ENCODE assay signal across 9 mouse cellular contexts in the genomic region with DNA sequence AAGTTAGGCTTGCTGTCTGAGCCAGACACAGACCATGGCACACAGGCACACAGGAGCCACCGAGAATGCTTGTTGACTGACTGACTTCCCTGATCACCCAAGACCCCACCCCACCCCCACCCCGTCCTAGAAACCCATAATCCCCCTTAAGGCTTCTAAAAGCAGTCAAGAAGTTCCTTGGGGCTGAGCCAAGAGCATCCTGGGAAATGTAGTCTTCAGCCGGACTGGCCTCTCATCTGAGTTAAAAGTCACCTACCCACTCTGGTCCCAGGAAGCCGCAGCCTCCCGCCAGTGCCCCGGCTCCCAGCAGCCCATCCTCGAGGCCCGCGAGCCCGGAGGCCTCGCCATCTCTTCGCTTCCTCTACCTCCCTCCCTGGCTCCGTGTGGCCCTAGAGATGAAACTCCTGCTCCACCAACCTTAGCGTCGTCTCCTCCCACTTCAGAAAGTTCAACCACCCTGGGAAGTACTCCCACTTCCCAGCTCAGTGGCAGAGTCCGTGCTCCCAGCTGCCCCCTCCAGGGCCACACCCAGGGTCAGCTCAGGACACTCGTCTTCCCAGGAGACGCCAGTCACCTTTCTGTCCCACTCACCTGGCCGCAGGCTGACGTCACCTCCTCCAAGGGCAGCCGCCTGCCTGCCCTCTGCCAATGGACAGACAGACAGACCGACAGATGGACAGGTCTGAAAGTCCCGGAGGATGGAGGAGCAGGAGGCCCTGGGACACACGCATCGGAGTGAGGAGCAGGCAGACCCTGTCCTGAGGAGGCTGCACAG. TPM values are rescaled to one million over a fixed set of nuclear protein-coding genes. Genes with fewer than 3 reads are reported as not detected.
DNase-seq lines count a peak whose midpoint lies in the region; ATAC-seq and TF ChIP-seq lines count a peak whose summit lies in the region.
"Had no signal": no experiment of that assay in that cellular context is flagged by ENCODE, and none has a peak within 500 bp of the region (broad histone marks: within the 10 kb centered on the region; RNA-seq: fewer than 3 reads in every experiment).

No protein-coding gene starts in this region.

- intact Hi-C loops in left cerebral cortex, adult 2 months (cut with DNase I) = no loop called here

- H3K4me1 ChIP-seq in embryonic facial prominence, embryonic 10.5 days = peaks cover 82% of the 10 kb centered on the region
- H3K4me1 ChIP-seq in hindbrain, embryonic 11.5 days (replicated peaks; ENCODE audit: control insufficient read depth, insufficient read depth, low read length) = peaks cover 15% of the 10 kb centered on the region
- peaks cover 62% of the 10 kb centered on the region for H3K4me1 ChIP-seq in midbrain, embryonic 15.5 days

- DNase-seq in left cerebral cortex, adult 2 months (ENCODE audit: extremely low spot score in 1 of 2, low spot score in 2 of 2) = no peak
- DNase-seq in left cerebral cortex, adult 9 months (ENCODE audit: low spot score in 2 of 2) = no peak
- DNase-seq in embryonic facial prominence, embryonic 10.5 days (ENCODE audit: low spot score) = no peak
- DNase-seq in hindbrain, embryonic 11.5 days (ENCODE audit: low spot score) = no peak
- DNase-seq in gastrocnemius, adult 18-20 months (ENCODE audit: low spot score) = no peak

- no peak overlapping the region for H3K9ac ChIP-seq in hindbrain, embryonic 11.5 days (ENCODE audit: low read depth, low read length)
- peak overlapping the region; percentile 92; the same call in 1 of the 2 replicates for H3K9ac ChIP-seq in midbrain, embryonic 15.5 days

- peak overlapping the region; percentile 76 for H3K4me3 ChIP-seq in left cerebral cortex, adult 2 months
- peak overlapping the region; percentile 83 for H3K4me3 ChIP-seq in embryonic facial prominence, embryonic 10.5 days
- peak overlapping the region; percentile 18 for H3K4me3 ChIP-seq in hindbrain, embryonic 11.5 days (ENCODE audit: low read depth, low read length)
- peak overlapping the region; percentile 93 for H3K4me3 ChIP-seq in midbrain, embryonic 15.5 days
- H3K4me3 ChIP-seq: myocyte had no signal

- WGBS in embryonic facial prominence, embryonic 10.5 days = 13% methylated on average over 25 of the region's 25 CpGs
- whole genome bisulfite sequencing in hindbrain, embryonic 11.5 days = 14% methylated on average over 25 of the region's 25 CpGs
- 13% methylated on average over 25 of the region's 25 CpGs for WGBS in midbrain, embryonic 15.5 days

- H3K9me3 ChIP-seq in embryonic facial prominence, embryonic 10.5 days = no peaks in the 10 kb centered on the region
- H3K9me3 ChIP-seq in hindbrain, embryonic 11.5 days (ENCODE audit: control insufficient read depth, low read length) = no peaks in the 10 kb centered on the region
- no peaks in the 10 kb centered on the region for H3K9me3 ChIP-seq in midbrain, embryonic 15.5 days

- H3K27me3 ChIP-seq in embryonic facial prominence, embryonic 10.5 days (replicated peaks; ENCODE audit: low read depth, poor library complexity, severe bottlenecking) = peaks cover 82% of the 10 kb centered on the region
- peaks cover 35% of the 10 kb centered on the region for H3K27me3 ChIP-seq in hindbrain, embryonic 11.5 days (ENCODE audit: control insufficient read depth, insufficient read depth, low read length)
- 0 out of 2 replicates have a peak, but pooled peaks cover 5% of the 10 kb centered on the region for H3K27me3 ChIP-seq in midbrain, embryonic 15.5 days (replicated peaks)

- H3K27ac ChIP-seq in left cerebral cortex, adult 2 months = no peak overlapping the region
- H3K27ac ChIP-seq in embryonic facial prominence, embryonic 10.5 days (replicated peaks) = no peak overlapping the region; the same call in 1 of the 2 replicates
- no peak overlapping the region for H3K27ac ChIP-seq in hindbrain, embryonic 11.5 days (ENCODE audit: low read depth, low read length)
- no peak overlapping the region for H3K27ac ChIP-seq in midbrain, embryonic 15.5 days

- no peak for ATAC-seq in hindbrain, embryonic 11.5 days (ENCODE audit: low FRiP score)
- no peak for ATAC-seq in midbrain, embryonic 15.5 days (replicated peaks)
- no peak for ATAC-seq in CD4-positive, CD25-positive, alpha-beta regulatory T cell, adult 4 months

- TF ChIP-seq CTCF in left cerebral cortex, adult 2 months (IDR thresholded peaks at IDR 0.05) = no peak

- peak overlapping the region; percentile 93 for H3K4me2 ChIP-seq in hindbrain, embryonic 11.5 days (replicated peaks; ENCODE audit: low read depth, low read length)
- peak overlapping the region; percentile 80 for H3K4me2 ChIP-seq in midbrain, embryonic 15.5 days

- no peaks in the 10 kb centered on the region for H3K36me3 ChIP-seq in embryonic facial prominence, embryonic 10.5 days (replicated peaks)
- no peaks in the 10 kb centered on the region for H3K36me3 ChIP-seq in hindbrain, embryonic 11.5 days (ENCODE audit: control insufficient read depth, insufficient read depth, low read length)
- no peaks in the 10 kb centered on the region for H3K36me3 ChIP-seq in midbrain, embryonic 15.5 days (replicated peaks)

RNA-seq across cellular contexts. Expression of a gene that starts 2.1 kb away (rescaled TPM):
- total RNA-seq in left cerebral cortex, adult 2 months (2021) = 100 to 1,000 TPM; 117 to 125 TPM
- polyA plus RNA-seq in embryonic facial prominence, embryonic 10.5 days (2016; fragmentation: Nextera tagmentation; extraction: Ambion mirVana) = 1.0 and 1.1 TPM in 2 replicates
- polyA plus RNA-seq in hindbrain, embryonic 11.5 days (2014; fragmentation: Nextera tagmentation; extraction: Ambion mirVana) = 2.5 and 2.6 TPM in 2 replicates
- polyA plus RNA-seq in midbrain, embryonic 15.5 days (2015; fragmentation: Nextera tagmentation; extraction: Ambion mirVana) = 19.0 and 21.4 TPM in 2 replicates
- not detected for polyA plus RNA-seq in CD4-positive, CD25-positive, alpha-beta regulatory T cell, adult 4 months (2017; shearing (Covaris generic))
- total RNA-seq in gastrocnemius, adult 18-20 months (2021) = 1 to 10 TPM; 1.5 to 3.7 TPM

RNA-seq across cellular contexts. Expression of a gene that starts 16.2 kb away (rescaled TPM):
- total RNA-seq in left cerebral cortex, adult 2 months (2021) = 1 to 10 TPM; 4.2 to 6.1 TPM
- polyA plus RNA-seq in embryonic facial prominence, embryonic 10.5 days (2016; fragmentation: Nextera tagmentation; extraction: Ambion mirVana) = 0.10 TPM in 1 of 2 replicates, not detected in the other
- polyA plus RNA-seq in hindbrain, embryonic 11.5 days (2014; fragmentation: Nextera tagmentation; extraction: Ambion mirVana) = 0.21 TPM in 1 of 2 replicates, not detected in the other
- 0.12 and 0.28 TPM in 2 replicates for polyA plus RNA-seq in midbrain, embryonic 15.5 days (2015; fragmentation: Nextera tagmentation; extraction: Ambion mirVana)
- polyA plus RNA-seq in CD4-positive, CD25-positive, alpha-beta regulatory T cell, adult 4 months (2017; shearing (Covaris generic)) = not detected
- 10 to 100 TPM; 11.4 to 23.0 TPM for total RNA-seq in gastrocnemius, adult 18-20 months (2021)
- total RNA-seq: layer of hippocampus, postnatal 10 days had no signal

RNA-seq across cellular contexts. Expression of a gene that starts 20.6 kb away (rescaled TPM):
- under 1 TPM; 0.38 to 0.68 TPM for total RNA-seq in left cerebral cortex, adult 2 months (2021)
- polyA plus RNA-seq in embryonic facial prominence, embryonic 10.5 days (2016; fragmentation: Nextera tagmentation; extraction: Ambion mirVana) = 0.47 and 0.48 TPM in 2 replicates
- polyA plus RNA-seq in hindbrain, embryonic 11.5 days (2014; fragmentation: Nextera tagmentation; extraction: Ambion mirVana) = 0.20 and 0.28 TPM in 2 replicates
- polyA plus RNA-seq in midbrain, embryonic 15.5 days (2015; fragmentation: Nextera tagmentation; extraction: Ambion mirVana) = 1.9 and 2.1 TPM in 2 replicates
- not detected for polyA plus RNA-seq in CD4-positive, CD25-positive, alpha-beta regulatory T cell, adult 4 months (2017; shearing (Covaris generic))
- 10 to 100 TPM; 22.5 to 29.0 TPM for total RNA-seq in gastrocnemius, adult 18-20 months (2021)

RNA-seq across cellular contexts. Expression of a gene that starts 24.3 kb away (rescaled TPM):
- total RNA-seq in left cerebral cortex, adult 2 months (2021) = 1 to 10 TPM; 7.5 to 8.7 TPM
- polyA plus RNA-seq in embryonic facial prominence, embryonic 10.5 days (2016; fragmentation: Nextera tagmentation; extraction: Ambion mirVana) = 10.3 and 11.7 TPM in 2 replicates
- 8.5 and 9.9 TPM in 2 replicates for polyA plus RNA-seq in hindbrain, embryonic 11.5 days (2014; fragmentation: Nextera tagmentation; extraction: Ambion mirVana)
- 11.1 and 12.7 TPM in 2 replicates for polyA plus RNA-seq in midbrain, embryonic 15.5 days (2015; fragmentation: Nextera tagmentation; extraction: Ambion mirVana)
- 10 to 100 TPM; 30.3 to 43.4 TPM for polyA plus RNA-seq in CD4-positive, CD25-positive, alpha-beta regulatory T cell, adult 4 months (2017; shearing (Covaris generic))
- total RNA-seq in gastrocnemius, adult 18-20 months (2021) = under 1 TPM; 0.21 to 0.25 TPM

RNA-seq across cellular contexts. Expression of a gene that starts 28.4 kb away (rescaled TPM):
- 1 to 10 TPM; 5.0 to 7.4 TPM for total RNA-seq in left cerebral cortex, adult 2 months (2021)
- polyA plus RNA-seq in embryonic facial prominence, embryonic 10.5 days (2016; fragmentation: Nextera tagmentation; extraction: Ambion mirVana) = 0.05 TPM in 2 replicates
- 0.07 and 0.09 TPM in 2 replicates for polyA plus RNA-seq in hindbrain, embryonic 11.5 days (2014; fragmentation: Nextera tagmentation; extraction: Ambion mirVana)
- polyA plus RNA-seq in midbrain, embryonic 15.5 days (2015; fragmentation: Nextera tagmentation; extraction: Ambion mirVana) = 0.13 and 0.15 TPM in 2 replicates
- not detected for polyA plus RNA-seq in CD4-positive, CD25-positive, alpha-beta regulatory T cell, adult 4 months (2017; shearing (Covaris generic))
- total RNA-seq in gastrocnemius, adult 18-20 months (2021) = 100 to 1,000 TPM; 142 to 235 TPM

Comparison
In these comparisons a context has a peak if more than half of its experiments do, and no peak if none do; other contexts are left out.
1. H3K4me3 ChIP-seq: peak in every context shown above with its lines; median percentile 93 in midbrain, embryonic 15.5 days; 83 in embryonic facial prominence, embryonic 10.5 days; 76 in left cerebral cortex, adult 2 months; 18 in hindbrain, embryonic 11.5 days.